Mouse (Mus musculus) CD4-positive, CD25-positive, alpha-beta regulatory T cell (primary cell): Measurements from ENCODE around the gene Pla2g4d. TPM values are rescaled to one million over a fixed set of nuclear protein-coding genes. Genes with fewer than 3 reads are reported as not detected.

ENCODE experiments used
- polyA plus RNA-seq: library from polyadenylated mRNA; unstranded; fragments of 100-300 nt; shearing (Covaris generic); gene quantifications from one replicate; pipeline ENCODE4 v1.2.1, GENCODE M21; 2017

The Pla2g4d gene
- not detected for polyA plus RNA-seq

DNA sequence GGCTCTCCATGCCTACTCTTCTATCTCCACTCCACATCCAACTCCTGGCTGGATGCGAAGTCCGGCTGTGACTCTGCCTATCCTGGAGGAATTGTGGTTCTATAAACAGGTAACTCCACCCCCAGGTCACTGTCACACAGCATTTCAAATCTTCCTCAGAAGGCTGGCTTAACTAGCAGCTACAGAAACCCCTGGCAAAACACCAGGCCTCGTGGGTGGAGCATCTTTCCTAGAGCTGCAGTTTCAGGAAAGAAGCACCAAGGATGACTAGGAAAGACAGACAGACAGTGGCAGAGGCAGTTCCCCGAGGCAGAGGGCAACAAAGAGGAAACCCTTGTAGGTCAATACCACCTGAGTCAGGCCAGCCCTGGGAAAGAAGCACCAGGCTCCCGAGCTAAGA is at the start of gene Pla2g4d:
Gene Pla2g4d (minus strand): TSS at position 203 of the 400 bp plus-strand sequence.

DNA sequence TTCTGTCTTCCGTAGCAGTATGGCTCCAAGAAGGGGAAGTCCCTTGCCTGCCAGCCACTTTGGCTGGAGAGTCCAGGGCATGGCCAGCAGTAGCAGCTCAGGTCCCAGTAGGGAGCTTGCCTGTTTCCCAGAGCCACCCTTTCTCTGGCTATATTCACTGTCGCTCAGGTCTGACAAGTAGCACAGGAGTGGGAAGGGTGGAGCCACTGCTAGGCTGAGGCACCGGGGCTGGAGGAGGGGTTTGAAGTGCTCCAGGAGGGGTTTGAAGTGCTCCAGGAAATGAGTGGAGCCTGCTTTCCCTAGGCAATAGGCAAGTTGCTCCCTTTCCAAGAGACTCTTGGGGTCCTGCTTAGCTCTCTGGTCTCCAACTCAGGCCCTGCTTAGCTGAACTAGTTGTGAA is 25.0 kb upstream of the Pla2g4d start, which contains the start of gene Pla2g4f:
Gene Pla2g4f (minus strand): TSS at position 190 of the 400 bp plus-strand sequence.

DNA sequence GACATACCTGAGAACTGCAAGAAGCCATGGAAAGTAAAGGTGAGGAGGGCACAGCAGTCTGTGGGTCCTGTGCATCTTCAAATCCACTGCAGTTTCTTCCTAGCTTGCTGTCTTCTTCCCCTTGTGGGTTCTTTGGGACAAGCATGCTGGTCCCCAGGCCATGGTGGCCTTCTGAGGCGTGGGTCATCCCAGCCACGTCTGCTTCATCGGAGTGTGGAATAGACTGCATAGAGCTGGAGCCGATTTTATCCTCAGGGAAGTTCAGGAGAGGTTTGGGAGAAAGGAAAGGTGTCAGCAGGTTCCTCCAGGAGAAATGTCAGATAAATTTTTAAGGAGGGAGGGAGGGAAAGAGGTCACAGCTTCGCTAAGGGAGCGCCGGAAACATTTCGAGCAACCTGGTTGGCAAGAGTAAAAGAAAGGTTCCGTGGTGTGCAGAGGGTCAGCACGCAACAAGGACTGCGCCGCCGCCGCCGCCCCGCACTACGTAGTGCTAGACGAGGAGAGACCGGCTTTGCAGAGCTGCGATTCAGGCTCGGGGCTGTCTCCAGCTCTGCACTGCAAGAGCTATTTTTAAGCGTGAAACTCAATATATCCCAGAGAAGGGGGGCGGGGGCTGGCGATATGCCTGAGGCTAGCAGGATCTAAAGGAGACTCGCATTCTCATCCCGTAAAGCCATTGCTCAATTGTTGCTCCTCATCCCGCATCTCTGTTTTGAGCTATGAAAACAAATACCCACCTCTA is 44.1 kb downstream of the Pla2g4d start, which contains the start of gene Pla2g4e:
Gene Pla2g4e (minus strand): TSS at position 657 of the 742 bp plus-strand sequence.

Other genes starting within 250 kb of the Pla2g4d start
- gene Ehd4, start 134.6 kb downstream of the Pla2g4d start, polyA plus RNA-seq, result 10.8 TPM
- not detected for gene Pla2g4e, start 43.9 kb downstream of the Pla2g4d start, polyA plus RNA-seq
- gene Pla2g4f, start 25.0 kb upstream of the Pla2g4d start, polyA plus RNA-seq, result 7.7 TPM
- 42.2 TPM for gene Vps39, start 63.9 kb upstream of the Pla2g4d start, polyA plus RNA-seq
- 22.5 TPM for gene Ganc, start 114.7 kb upstream of the Pla2g4d start, polyA plus RNA-seq
- 25.4 TPM for gene Tmem87a, start 114.9 kb upstream of the Pla2g4d start, polyA plus RNA-seq
- 69.4 TPM for gene Capn3, start 166.8 kb upstream of the Pla2g4d start, polyA plus RNA-seq